In the genomic region with DNA sequence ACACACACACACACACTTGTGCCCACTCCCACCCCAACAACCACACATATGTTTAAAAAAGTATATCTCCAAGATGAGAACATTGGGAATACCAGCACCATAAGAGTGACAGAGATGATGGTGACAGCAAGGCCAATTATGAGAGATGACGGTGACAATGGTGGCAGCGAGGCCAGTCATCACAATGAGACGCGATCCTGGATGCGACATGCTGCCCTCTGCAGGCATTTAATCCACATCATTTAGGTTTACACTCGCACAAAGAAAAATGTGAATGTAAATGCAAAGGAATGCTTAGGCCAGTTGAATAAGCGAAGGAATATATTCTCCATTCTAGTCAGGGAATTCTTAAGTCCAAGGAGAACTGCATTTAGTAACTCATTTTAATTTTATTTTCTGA, we compare ENCODE assay signal across 22 mouse cellular contexts.
DNase-seq lines count a peak whose midpoint lies in the region; ATAC-seq and TF ChIP-seq lines count a peak whose summit lies in the region.
"Had no signal": no experiment of that assay in that cellular context is flagged by ENCODE, and none has a peak within 500 bp of the region (broad histone marks: within the 10 kb centered on the region; RNA-seq: fewer than 3 reads in every experiment).

No protein-coding gene starts in this region.

- intact Hi-C loops in heart, postnatal 10 days (cut with DNase I) = no loop called here

- H3K27me3 ChIP-seq in heart, embryonic 12.5 days (replicated peaks) = no peaks in the 10 kb centered on the region
- peaks cover 5% of the 10 kb centered on the region for H3K27me3 ChIP-seq in liver, adult 2 months (ENCODE audit: control insufficient read depth, insufficient read depth, low read length)
- no peaks in the 10 kb centered on the region for H3K27me3 ChIP-seq in liver, embryonic 12.5 days (replicated peaks)
- no peaks in the 10 kb centered on the region for H3K27me3 ChIP-seq in ES-Bruce4 (ENCODE audit: control insufficient read depth, insufficient read depth, low read length, poor library complexity, severe bottlenecking)
- H3K27me3 ChIP-seq in splenic B cell, adult 2 months (ENCODE audit: control insufficient read depth, insufficient read depth, low read length, poor library complexity, severe bottlenecking) = no peaks in the 10 kb centered on the region
- H3K27me3 ChIP-seq: embryonic facial prominence, embryonic 13.5 days; heart, embryonic 15.5 days; liver, embryonic 13.5 days had no signal

- 0 out of 2 replicates have a peak overlapping the region, but pooled peaks have one; percentile 48 for H3K27ac ChIP-seq in heart, embryonic 12.5 days (ENCODE audit: poor library complexity, severe bottlenecking)
- no peak overlapping the region for H3K27ac ChIP-seq in liver, adult 2 months (replicated peaks; ENCODE audit: insufficient read depth, low read depth, low read length)
- H3K27ac ChIP-seq in liver, embryonic 12.5 days = no peak overlapping the region
- H3K27ac ChIP-seq in ES-Bruce4 (ENCODE audit: insufficient read depth, low read length) = no peak overlapping the region
- H3K27ac ChIP-seq: embryonic facial prominence, embryonic 13.5 days; limb, embryonic 10.5 days; liver, embryonic 13.5 days had no signal

- no peak for TF ChIP-seq EP300 in ES-Bruce4 (IDR thresholded peaks at IDR 0.05; ENCODE audit: insufficient read depth, low read depth, low read length)

- H3K4me1 ChIP-seq in heart, embryonic 12.5 days (replicated peaks) = peaks cover 12% of the 10 kb centered on the region
- H3K4me1 ChIP-seq in liver, adult 2 months (ENCODE audit: control insufficient read depth, insufficient read depth, low read length) = peaks cover 2% of the 10 kb centered on the region; the same call in 1 of the 2 replicates
- no peaks in the 10 kb centered on the region for H3K4me1 ChIP-seq in liver, embryonic 12.5 days
- H3K4me1 ChIP-seq in ES-Bruce4 (ENCODE audit: control insufficient read depth, insufficient read depth, low read length) = no peaks in the 10 kb centered on the region
- H3K4me1 ChIP-seq: embryonic facial prominence, embryonic 13.5 days; limb, embryonic 10.5 days; liver, embryonic 13.5 days had no signal

- 56% methylated on average over 7 of the region's 7 CpGs for WGBS in heart, embryonic 12.5 days
- 77% methylated on average over 7 of the region's 7 CpGs for WGBS in liver, adult 2 months
- 50% methylated on average over 7 of the region's 7 CpGs for WGBS in liver, embryonic 12.5 days (ENCODE audit: insufficient replicate concordance)

- no peaks in the 10 kb centered on the region for H3K79me2 ChIP-seq in liver, adult 2 months (ENCODE audit: control insufficient read depth, insufficient read depth, low read length)

- no peak for TF ChIP-seq POLR2A in liver, adult 2 months (IDR thresholded peaks at IDR 0.05; ENCODE audit: extremely low read depth, insufficient read depth, low read length)
- TF ChIP-seq POLR2A in ES-Bruce4 (IDR thresholded peaks at IDR 0.05; ENCODE audit: insufficient read depth, low read length) = no peak

- ATAC-seq in heart, embryonic 12.5 days (ENCODE audit: insufficient number of reproducible peaks, low FRiP score) = no peak
- no peak for ATAC-seq in liver, embryonic 12.5 days
- ATAC-seq: activated CD4-positive, CD25-positive, alpha-beta regulatory T cell, adult 4 months; forebrain, embryonic 14.5 days; hindbrain, embryonic 16.5 days; intestine, embryonic 16.5 days; midbrain, embryonic 16.5 days had no signal

- no peaks in the 10 kb centered on the region for H3K9me3 ChIP-seq in heart, embryonic 12.5 days (replicated peaks)
- H3K9me3 ChIP-seq in liver, embryonic 12.5 days (replicated peaks) = no peaks in the 10 kb centered on the region
- H3K9me3 ChIP-seq in ES-Bruce4 (replicated peaks; ENCODE audit: control insufficient read depth, insufficient read depth, low read length, poor library complexity, severe bottlenecking) = no peaks in the 10 kb centered on the region
- H3K9me3 ChIP-seq: embryonic facial prominence, embryonic 13.5 days; heart, embryonic 15.5 days; limb, embryonic 10.5 days; liver, embryonic 13.5 days had no signal

- no peak overlapping the region for H3K9ac ChIP-seq in heart, embryonic 12.5 days
- no peak overlapping the region for H3K9ac ChIP-seq in liver, adult 2 months (ENCODE audit: low read depth, low read length)
- no peak overlapping the region for H3K9ac ChIP-seq in liver, embryonic 12.5 days
- no peak overlapping the region for H3K9ac ChIP-seq in ES-Bruce4 (ENCODE audit: low read depth, poor library complexity, severe bottlenecking)
- H3K9ac ChIP-seq: embryonic facial prominence, embryonic 13.5 days; heart, embryonic 15.5 days; liver, embryonic 13.5 days had no signal

- TF ChIP-seq CTCF in liver, adult 2 months (IDR thresholded peaks at IDR 0.05; ENCODE audit: low read depth, low read length) = 0 out of 2 replicates have a peak, but pooled peaks have one; percentile 7
- peak; percentile 19 for TF ChIP-seq CTCF in ES-Bruce4 (IDR thresholded peaks at IDR 0.05; ENCODE audit: low read depth, low read length)

- H3K4me3 ChIP-seq in heart, embryonic 12.5 days = no peak overlapping the region
- no peak overlapping the region for H3K4me3 ChIP-seq in liver, adult 2 months (ENCODE audit: insufficient read depth, low read depth, low read length)
- no peak overlapping the region for H3K4me3 ChIP-seq in liver, embryonic 12.5 days
- no peak overlapping the region for H3K4me3 ChIP-seq in ES-Bruce4 (ENCODE audit: low read depth, low read length)
- H3K4me3 ChIP-seq: embryonic facial prominence, embryonic 13.5 days; heart, embryonic 15.5 days; limb, embryonic 10.5 days; liver, embryonic 13.5 days; myocyte had no signal

- no peak overlapping the region for H3K4me2 ChIP-seq in heart, embryonic 12.5 days
- no peak overlapping the region for H3K4me2 ChIP-seq in liver, embryonic 12.5 days
- H3K4me2 ChIP-seq: embryonic facial prominence, embryonic 13.5 days; heart, embryonic 15.5 days; liver, embryonic 13.5 days had no signal

- H3K36me3 ChIP-seq in heart, embryonic 12.5 days = no peaks in the 10 kb centered on the region
- no peaks in the 10 kb centered on the region for H3K36me3 ChIP-seq in liver, adult 2 months (ENCODE audit: control insufficient read depth, insufficient read depth, low read length)
- H3K36me3 ChIP-seq in liver, embryonic 12.5 days = no peaks in the 10 kb centered on the region
- H3K36me3 ChIP-seq in ES-Bruce4 (ENCODE audit: control insufficient read depth, insufficient read depth, low read length, poor library complexity, severe bottlenecking) = no peaks in the 10 kb centered on the region
- H3K36me3 ChIP-seq in splenic B cell, adult 2 months (ENCODE audit: control insufficient read depth, insufficient read depth, low read length, poor library complexity, severe bottlenecking) = no peaks in the 10 kb centered on the region
- H3K36me3 ChIP-seq: embryonic facial prominence, embryonic 13.5 days; heart, embryonic 15.5 days; limb, embryonic 10.5 days; liver, embryonic 13.5 days had no signal

- DNase-seq in heart, postnatal 10 days = no peak
- no peak for DNase-seq in liver, adult 2 months (ENCODE audit: extremely low read depth, low read depth, low spot score)
- DNase-seq in splenic B cell, adult 2 months (ENCODE audit: low read depth, low spot score) = peak; percentile 13
- DNase-seq in urinary bladder, postnatal 14 days (ENCODE audit: low spot score) = no peak
- DNase-seq: adrenal gland, adult 8-10 months; cerebellum, adult 18-20 months; cerebellum, postnatal 14 days; liver, embryonic 13.5 days; thymus, adult 2 months; thymus, postnatal 4 days had no signal
